ENCODE assay signal across 8 mouse cellular contexts in the genomic region with DNA sequence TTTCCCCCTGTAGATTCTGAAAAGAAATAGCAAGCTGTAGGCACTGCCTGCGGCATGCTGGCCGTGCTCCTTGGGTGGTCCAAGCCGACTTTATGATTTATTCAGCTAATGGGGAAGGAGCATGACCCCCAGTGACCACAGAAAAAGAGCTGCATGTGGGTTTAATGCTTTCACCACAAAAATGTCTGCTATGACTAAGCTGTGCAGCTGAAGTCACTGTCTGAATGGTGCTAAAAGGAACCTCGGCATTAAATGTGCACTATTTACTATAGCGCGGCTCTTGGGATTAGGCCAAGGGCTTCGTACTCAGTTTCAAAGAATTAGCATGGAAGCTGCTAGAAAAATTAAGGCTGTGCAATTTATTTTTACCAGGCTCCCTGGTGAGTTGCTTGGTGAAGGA.
DNase-seq lines count a peak whose midpoint lies in the region; ATAC-seq and TF ChIP-seq lines count a peak whose summit lies in the region.

No protein-coding gene starts in this region.

- CTCF ChIA-PET in Patski (lab: Charles Lee) = interaction anchor here (1.3 kb wide), 1 partner anchor 14 kb away, joined by 3 read pairs; no protein-coding TSS in a partner anchor

- H3K9ac ChIP-seq in stomach, embryonic 14.5 days (replicated peaks; ENCODE audit: low read depth, low read length) = no peak overlapping the region

- in situ Hi-C loops in Patski (cut with MboI; ENCODE audit: low pct_unique_long_range_greater_than_20kb) = no loop called here

- H3K4me2 ChIP-seq in stomach, embryonic 14.5 days (replicated peaks; ENCODE audit: low read depth, low read length) = peak overlapping the region; percentile 38

- H3K36me3 ChIP-seq in stomach, embryonic 14.5 days (ENCODE audit: control insufficient read depth, insufficient read depth, low read length) = no peaks in the 10 kb centered on the region

- H3K4me3 ChIP-seq in stomach, embryonic 14.5 days (ENCODE audit: low read depth, low read length) = no peak overlapping the region

- ATAC-seq in Patski = peak; percentile 76
- ATAC-seq in granulocyte monocyte progenitor cell, adult 5-6 weeks (replicated peaks; ENCODE audit: poor library complexity, severe bottlenecking) = peak; percentile 85
- peak; percentile 50 for ATAC-seq in megakaryocyte-erythroid progenitor cell, adult 5-6 weeks (replicated peaks; ENCODE audit: low FRiP score, low TSS enrichment, poor library complexity, severe bottlenecking)
- peak; percentile 68; the same call in 1 of the 2 replicates for ATAC-seq in stomach, embryonic 14.5 days (ENCODE audit: insufficient number of reproducible peaks, insufficient read depth, low FRiP score, low read depth)

- no peaks in the 10 kb centered on the region for H3K9me3 ChIP-seq in stomach, embryonic 14.5 days (ENCODE audit: control insufficient read depth, low read depth, low read length)

- no peak for TF ChIP-seq CTCF in Patski (IDR thresholded peaks at IDR 0.05)

- H3K27me3 ChIP-seq in Patski = peaks cover 43% of the 10 kb centered on the region
- no peaks in the 10 kb centered on the region for H3K27me3 ChIP-seq in stomach, embryonic 14.5 days (ENCODE audit: control insufficient read depth, insufficient read depth, low read length)

- DNase-seq in cerebellum, postnatal 14 days = peak; percentile 32 to 33
- DNase-seq in cerebellum, adult 11-12 months = no peak
- DNase-seq in Patski (ENCODE audit: low read depth, low spot score) = peak; percentile 62
- peak; percentile 83 for DNase-seq in kidney, postnatal 10 days
- DNase-seq in thymus, postnatal 14 days = no peak

- H3K27ac ChIP-seq in stomach, embryonic 14.5 days (ENCODE audit: low read length) = peak overlapping the region; percentile 29; the same call in 1 of the 2 replicates

- H3K4me1 ChIP-seq in stomach, embryonic 14.5 days (ENCODE audit: control insufficient read depth, insufficient read depth, low read length) = peaks cover 17% of the 10 kb centered on the region

- WGBS in stomach, embryonic 14.5 days = 4% methylated on average over 7 of the region's 7 CpGs

- POLR2A ChIA-PET in Patski (lab: Charles Lee) = no interaction called here

Comparison
In these comparisons a context has a peak if more than half of its experiments do, and no peak if none do; other contexts are left out.
1. DNase-seq: peak in cerebellum, postnatal 14 days (2 of 2), Patski (single experiment) and kidney, postnatal 10 days (single experiment); none in cerebellum, adult 11-12 months (single experiment) and thymus, postnatal 14 days (single experiment).
2. Peak in every context shown above with its lines, with median percentiles within 50 percentile points of each other: ATAC-seq.